In genomic region chr10:53412165-53412564, GRCm38 (mm10) we compare ENCODE assay signal across 23 mouse cellular contexts. TPM values are rescaled to one million over a fixed set of nuclear protein-coding genes. Genes with fewer than 3 reads are reported as not detected.
DNase-seq lines count a peak whose midpoint lies in the region; ATAC-seq and TF ChIP-seq lines count a peak whose summit lies in the region.
"Had no signal": no experiment of that assay in that cellular context is flagged by ENCODE, and none has a peak within 500 bp of the region (broad histone marks: within the 10 kb centered on the region; RNA-seq: fewer than 3 reads in every experiment).

No protein-coding gene starts in this region.

- TF ChIP-seq CTCF in gastrocnemius, adult 2 months (IDR thresholded peaks at IDR 0.05): no peak

- peak overlapping the region; percentile 71 for H3K27ac ChIP-seq in gastrocnemius, adult 2 months
- H3K27ac ChIP-seq: embryonic facial prominence, embryonic 12.5 days; hindbrain, embryonic 14.5 days; limb, embryonic 15.5 days; midbrain, embryonic 12.5 days; neural tube, embryonic 13.5 days had no signal

- peak; percentile 40 for ATAC-seq in CD4-positive, CD25-positive, alpha-beta regulatory T cell, adult 4 months
- ATAC-seq in inflammation-experienced regulatory T-cells, adult 6 months: peak; percentile 55
- no peak for ATAC-seq in megakaryocyte-erythroid progenitor cell, adult 5-6 weeks (replicated peaks; ENCODE audit: low FRiP score, low TSS enrichment, poor library complexity, severe bottlenecking)
- ATAC-seq: forebrain, embryonic 14.5 days; intestine, embryonic 16.5 days; liver, postnatal 0 days had no signal

- H3K4me3 ChIP-seq in gastrocnemius, adult 2 months: no peak overlapping the region
- H3K4me3 ChIP-seq: embryonic facial prominence, embryonic 12.5 days; erythroblast, embryonic 14.5 days; limb, embryonic 15.5 days; midbrain, embryonic 12.5 days; neural tube, embryonic 13.5 days had no signal

- DNase-seq in gastrocnemius, adult 2 months: no peak
- DNase-seq in gastrocnemius, adult 18-20 months (ENCODE audit: low spot score): no peak
- DNase-seq in lung, postnatal 25 days (ENCODE audit: low spot score): peak; percentile 57
- DNase-seq in cerebellum, postnatal 4 days (ENCODE audit: low spot score in 2 of 2): no peak
- DNase-seq in right cerebral cortex, adult 2 months (ENCODE audit: low spot score in 2 of 2): no peak
- DNase-seq: cerebellum, adult 2 months; gastrocnemius, postnatal 25 days; heart, postnatal 36 days; liver, postnatal 0 days; right cerebral cortex, adult 18-20 months; thymus, postnatal 25 days had no signal

- intact Hi-C loops in gastrocnemius, adult 2 months (cut with DNase I): no loop called here

RNA-seq across cellular contexts. Expression of gene Cep85l, which starts 32.4 kb away (rescaled TPM):
- 10 to 100 TPM; 45.6 to 62.4 TPM for total RNA-seq in gastrocnemius, adult 2 months (2021)
- total RNA-seq in gastrocnemius, adult 18-20 months (2021): 10 to 100 TPM; 30.7 to 44.0 TPM
- polyA plus RNA-seq in CD4-positive, CD25-positive, alpha-beta regulatory T cell, adult 4 months (2017; shearing (Covaris generic)): 1 to 10 TPM; 1.8 to 2.8 TPM
- 1 to 10 TPM; 1.6 to 3.4 (median 2.6) TPM for polyA plus RNA-seq in inflammation-experienced regulatory T-cells, adult 6 months (2017; shearing (Covaris generic))
- 9.7 and 16.2 TPM in 2 replicates for total RNA-seq in megakaryocyte-erythroid progenitor cell, adult 5-6 weeks (2014; fragmentation: Nextera tagmentation)
- 17.3 and 18.7 TPM in 2 replicates for total RNA-seq in megakaryocyte-erythroid progenitor cell, adult 5-6 weeks (2017)
- polyA plus RNA-seq: G1E had no signal
